Comparison of ENCODE assay signal across 30 mouse cellular contexts in the genomic region with DNA sequence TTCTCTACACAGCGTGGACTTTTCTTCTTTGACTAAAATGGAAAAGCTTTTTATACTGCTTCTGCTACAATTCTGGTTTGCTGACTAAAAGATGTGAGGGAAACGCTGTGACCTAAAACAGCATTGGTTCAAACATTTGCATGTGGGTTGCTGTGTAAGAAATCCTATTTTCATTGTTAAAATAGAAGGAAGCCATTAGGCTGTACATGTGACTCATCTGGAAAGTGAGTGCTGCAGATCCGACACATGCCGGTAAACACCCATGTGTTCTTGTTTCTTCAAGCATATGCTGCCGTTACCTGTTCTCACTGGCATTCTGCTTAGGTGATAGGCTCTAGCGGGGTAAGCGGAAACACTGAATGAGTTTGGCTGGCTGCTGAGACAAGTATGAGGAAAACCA.
DNase-seq lines count a peak whose midpoint lies in the region; ATAC-seq lines count a peak whose summit lies in the region.
"Had no signal": no experiment of that assay in that cellular context is flagged by ENCODE, and none has a peak within 500 bp of the region (broad histone marks: within the 10 kb centered on the region; RNA-seq: fewer than 3 reads in every experiment).

No protein-coding gene starts in this region.

- H3K27me3 ChIP-seq in splenic B cell, adult 2 months (ENCODE audit: control insufficient read depth, insufficient read depth, low read length, poor library complexity, severe bottlenecking) = no peaks in the 10 kb centered on the region
- H3K27me3 ChIP-seq: embryonic facial prominence, embryonic 15.5 days; forebrain, embryonic 12.5 days; kidney, embryonic 15.5 days; limb, embryonic 12.5 days; liver, embryonic 15.5 days; lung, embryonic 15.5 days; midbrain, embryonic 13.5 days; Patski; stomach, embryonic 15.5 days had no signal

- DNase-seq in layer of hippocampus, adult 11-12 months (ENCODE audit: low spot score) = peak; percentile 10
- DNase-seq in layer of hippocampus, postnatal 25 days (ENCODE audit: extremely low spot score in 1 of 2, low spot score in 1 of 2) = no peak
- DNase-seq in right cerebral cortex, adult 2 months (ENCODE audit: low spot score in 2 of 2) = peak; percentile 4 to 24
- no peak for DNase-seq in right cerebral cortex, postnatal 10 days (ENCODE audit: low spot score in 2 of 2)
- DNase-seq in splenic B cell, adult 2 months (ENCODE audit: low read depth, low spot score) = peak; percentile 3
- no peak for DNase-seq in Muller cell, postnatal 12 days (ENCODE audit: inconsistent ontology term)
- DNase-seq in cerebellum, adult 18-20 months = no peak
- DNase-seq: adrenal gland, postnatal 25 days; cerebellum, adult 8-10 months; cerebellum, postnatal 25 days; forebrain, postnatal 0 days; gastrocnemius, postnatal 14 days; heart, postnatal 14 days; kidney, postnatal 25 days; lung, postnatal 36 days had no signal

- ATAC-seq in activated CD4-positive, CD25-positive, alpha-beta regulatory T cell, adult 4 months = peak; percentile 40
- ATAC-seq: forebrain, postnatal 0 days; hindbrain, embryonic 16.5 days; intestine, embryonic 16.5 days; midbrain, embryonic 13.5 days; Patski had no signal

- H3K36me3 ChIP-seq in splenic B cell, adult 2 months (ENCODE audit: control insufficient read depth, insufficient read depth, low read length, poor library complexity, severe bottlenecking) = no peaks in the 10 kb centered on the region
- H3K36me3 ChIP-seq: embryonic facial prominence, embryonic 10.5 days; embryonic facial prominence, embryonic 15.5 days; forebrain, embryonic 12.5 days; G1E; hindbrain, embryonic 10.5 days; kidney, embryonic 15.5 days; limb, embryonic 12.5 days; liver, embryonic 15.5 days; lung, embryonic 15.5 days; midbrain, embryonic 13.5 days; stomach, embryonic 15.5 days had no signal

Comparison
In these comparisons a context has a peak if more than half of its experiments do, and no peak if none do; other contexts are left out.
1. DNase-seq: peak in layer of hippocampus, adult 11-12 months (single experiment), right cerebral cortex, adult 2 months (2 of 2) and splenic B cell, adult 2 months (single experiment); none in layer of hippocampus, postnatal 25 days (0 of 2), right cerebral cortex, postnatal 10 days (0 of 2), Muller cell, postnatal 12 days (single experiment) and cerebellum, adult 18-20 months (0 of 2).